ENCODE assay signal across 8 mouse cellular contexts in the genomic region with DNA sequence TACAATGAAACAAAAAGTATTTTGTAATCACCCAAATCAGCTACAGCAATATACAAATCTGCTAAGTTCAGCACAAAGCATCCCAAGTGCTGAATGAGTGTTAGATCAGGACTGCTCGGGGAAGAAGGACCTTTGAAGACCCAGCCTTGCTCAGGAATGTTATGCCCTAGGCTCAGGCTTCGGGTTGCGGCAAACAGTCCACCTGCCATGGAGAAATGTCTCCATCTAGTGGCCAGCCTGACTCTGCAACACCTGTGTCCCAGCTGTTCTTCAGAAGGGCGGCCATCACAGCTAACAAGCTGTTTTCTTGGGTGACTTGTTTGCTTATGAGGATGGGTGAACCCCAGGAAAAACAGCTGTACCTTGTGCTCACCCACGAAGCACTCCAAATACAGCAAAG.
A peak's percentile ranks its signal among the peaks of the same experiment; 100 is the strongest.
DNase-seq lines count a peak whose midpoint lies in the region; ATAC-seq and TF ChIP-seq lines count a peak whose summit lies in the region.

No protein-coding gene starts in this region.

- H3K4me3 ChIP-seq in ES-Bruce4 (ENCODE audit: low read depth, low read length), result no peak overlapping the region
- H3K4me3 ChIP-seq in forebrain, embryonic 16.5 days (replicated peaks; ENCODE audit: low read length), result no peak overlapping the region
- H3K4me3 ChIP-seq in lung, embryonic 15.5 days, result no peak overlapping the region

- WGBS in forebrain, embryonic 16.5 days, result 4% methylated on average over 5 of the region's 5 CpGs
- WGBS in lung, embryonic 15.5 days, result under 1% methylated on average over 5 of the region's 5 CpGs

- H3K27me3 ChIP-seq in ES-Bruce4 (ENCODE audit: control insufficient read depth, insufficient read depth, low read length, poor library complexity, severe bottlenecking), result no peaks in the 10 kb centered on the region
- H3K27me3 ChIP-seq in forebrain, embryonic 16.5 days (replicated peaks; ENCODE audit: control insufficient read depth, insufficient read depth, low read length), result no peaks in the 10 kb centered on the region
- no peaks in the 10 kb centered on the region for H3K27me3 ChIP-seq in lung, embryonic 15.5 days

- no peak for TF ChIP-seq POLR2A in ES-Bruce4 (IDR thresholded peaks at IDR 0.05; ENCODE audit: insufficient read depth, low read length)

- DNase-seq in heart, postnatal 36 days, result peak; percentile 80 to 81
- DNase-seq in layer of hippocampus, adult 18-20 months (ENCODE audit: low spot score in 2 of 2), result peak; percentile 56 to 88
- DNase-seq in ovary, adult 18-20 months (ENCODE audit: low spot score), result peak; percentile 54
- peak; percentile 7 to 9 for DNase-seq in thymus, adult 18-20 months

- intact Hi-C loops in heart, postnatal 36 days (cut with DNase I), result loop anchor here (1.0 to 5.0 kb wide), 4 partner anchors 216 to 386 kb away; no protein-coding TSS in a partner anchor

- H3K36me3 ChIP-seq in ES-Bruce4 (ENCODE audit: control insufficient read depth, insufficient read depth, low read length, poor library complexity, severe bottlenecking), result no peaks in the 10 kb centered on the region
- no peaks in the 10 kb centered on the region for H3K36me3 ChIP-seq in forebrain, embryonic 16.5 days (ENCODE audit: control insufficient read depth, insufficient read depth)
- H3K36me3 ChIP-seq in lung, embryonic 15.5 days, result no peaks in the 10 kb centered on the region

- peak; percentile 70 for ATAC-seq in cerebellum, adult (ENCODE audit: insufficient number of reproducible peaks, low FRiP score, low TSS enrichment)
- ATAC-seq in forebrain, embryonic 16.5 days, result peak; percentile 92
- peak; percentile 44; the same call in 1 of the 2 replicates for ATAC-seq in lung, embryonic 15.5 days (ENCODE audit: borderline replicate concordance, extremely low read depth, low FRiP score, low TSS enrichment)

- H3K27ac ChIP-seq in ES-Bruce4 (ENCODE audit: insufficient read depth, low read length), result no peak overlapping the region
- H3K27ac ChIP-seq in forebrain, embryonic 16.5 days (ENCODE audit: low read length), result no peak overlapping the region
- H3K27ac ChIP-seq in lung, embryonic 15.5 days, result no peak overlapping the region

- TF ChIP-seq CTCF in ES-Bruce4 (IDR thresholded peaks at IDR 0.05; ENCODE audit: low read depth, low read length), result peak; percentile 99

- H3K4me1 ChIP-seq in ES-Bruce4 (ENCODE audit: control insufficient read depth, insufficient read depth, low read length), result no peaks in the 10 kb centered on the region
- H3K4me1 ChIP-seq in forebrain, embryonic 16.5 days (replicated peaks; ENCODE audit: control insufficient read depth, insufficient read depth, low read length), result peaks cover 11% of the 10 kb centered on the region
- H3K4me1 ChIP-seq in lung, embryonic 15.5 days, result peaks cover 27% of the 10 kb centered on the region

- no peak overlapping the region for H3K4me2 ChIP-seq in forebrain, embryonic 16.5 days (ENCODE audit: low read length)
- H3K4me2 ChIP-seq in lung, embryonic 15.5 days, result no peak overlapping the region

- no peaks in the 10 kb centered on the region for H3K9me3 ChIP-seq in ES-Bruce4 (replicated peaks; ENCODE audit: control insufficient read depth, insufficient read depth, low read length, poor library complexity, severe bottlenecking)
- H3K9me3 ChIP-seq in forebrain, embryonic 16.5 days (ENCODE audit: control insufficient read depth, low read length), result no peaks in the 10 kb centered on the region
- no peaks in the 10 kb centered on the region for H3K9me3 ChIP-seq in lung, embryonic 15.5 days

- TF ChIP-seq EP300 in ES-Bruce4 (IDR thresholded peaks at IDR 0.05; ENCODE audit: insufficient read depth, low read depth, low read length), result peak; percentile 74; the same call in 1 of the 2 replicates

- H3K9ac ChIP-seq in ES-Bruce4 (ENCODE audit: low read depth, poor library complexity, severe bottlenecking), result no peak overlapping the region
- no peak overlapping the region for H3K9ac ChIP-seq in forebrain, embryonic 16.5 days (replicated peaks; ENCODE audit: low read depth, low read length)
- no peak overlapping the region for H3K9ac ChIP-seq in lung, embryonic 15.5 days

Comparison
In these comparisons a context has a peak if more than half of its experiments do, and no peak if none do; other contexts are left out.
1. DNase-seq: peak in every context shown above with its lines; median percentile 80 in heart, postnatal 36 days; 72 in layer of hippocampus, adult 18-20 months; 54 in ovary, adult 18-20 months; 8 in thymus, adult 18-20 months.